Mouse (Mus musculus): Measurements from ENCODE around the gene Pnpla8. TPM values are rescaled to one million over a fixed set of nuclear protein-coding genes. Genes with fewer than 3 reads are reported as not detected.
A peak's percentile ranks its signal among the peaks of the same experiment; 100 is the strongest.
"Not testable (repeated sequence)": the region's sequence is repeated elsewhere in the genome, so short reads cannot be mapped to it uniquely, and the experiment has no call there.

The Pnpla8 gene
- polyA plus RNA-seq, 1 experiment: 4.6 TPM

GRCm38 (mm10) chr12:44269311-44269831, 48.2 kb downstream of the Pnpla8 start:
- no peak for TF ChIP-seq CTCF (IDR thresholded peaks at IDR 0.05; ENCODE audit: extremely low read depth, insufficient read depth, insufficient read length, insufficient replicate concordance)
- no peak for TF ChIP-seq POLR2A (IDR thresholded peaks at IDR 0.05; ENCODE audit: low read depth, low read length)
- Histone ChIP-seq H3K4me1 (ENCODE audit: control insufficient read depth, insufficient read depth, insufficient read length) (no peaks in the 10 kb centered on the region), H3K27ac (ENCODE audit: insufficient read depth, low read length) (peak overlapping the region; percentile 94), H3K36me3 (ENCODE audit: control insufficient read depth, insufficient read depth, low read length) (no peaks in the 10 kb centered on the region), H3K27me3 (ENCODE audit: control insufficient read depth, insufficient read depth, low read length) (no peaks in the 10 kb centered on the region), H3K4me3 (ENCODE audit: extremely low read depth, insufficient read depth, insufficient read length) (peak overlapping the region; percentile 81)
- WGBS: 1% methylated on average over 46 of the region's 46 CpGs
- peak in 1 of 2 experiments; percentile 61 for DNase-seq (ENCODE audit: low read depth in 1 of 2, low spot score in 2 of 2)

DNA sequence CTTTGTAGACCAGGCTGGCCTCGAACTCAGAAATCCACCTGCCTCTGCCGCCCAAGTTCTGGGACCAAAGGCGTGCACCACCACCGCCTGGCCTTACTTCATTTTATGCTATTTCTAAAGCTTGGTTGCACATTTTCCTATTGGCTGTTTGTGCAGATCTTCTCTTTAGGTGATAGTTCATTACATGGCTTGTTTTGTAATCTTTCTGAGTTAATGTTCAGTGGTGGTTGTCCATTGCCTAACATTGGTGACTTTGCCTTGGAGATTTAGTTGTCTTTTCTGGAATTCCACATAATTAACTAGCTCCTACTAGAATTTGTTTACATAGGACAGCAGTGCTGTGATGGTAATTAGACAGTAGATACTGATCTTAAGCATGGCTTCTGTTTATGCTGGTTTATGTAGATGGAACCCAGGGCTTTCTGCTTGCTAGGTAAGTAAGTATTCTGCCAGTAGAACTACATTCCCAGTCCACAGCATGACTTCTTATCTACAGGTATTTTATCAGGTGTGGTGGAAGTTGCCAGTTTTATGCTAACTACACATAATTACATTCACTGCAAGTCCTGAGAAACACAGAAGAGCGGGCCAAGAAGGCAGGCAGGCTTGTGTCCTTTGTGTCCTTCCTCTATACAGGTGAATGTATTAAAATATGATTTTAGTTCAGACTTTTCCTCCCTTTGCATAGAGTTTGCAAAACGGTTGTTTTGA, 53.1 kb downstream of the Pnpla8 start:
- no peak overlapping the region for H3K4me3 ChIP-seq (ENCODE audit: extremely low read depth, insufficient read depth, insufficient read length)
- DNase-seq (ENCODE audit: low read depth in 1 of 2, low spot score in 2 of 2): no peak
- no peaks in the 10 kb centered on the region for H3K27me3 ChIP-seq (ENCODE audit: control insufficient read depth, insufficient read depth, low read length)
- WGBS: 89% methylated on average over 6 of the region's 6 CpGs
- TF ChIP-seq POLR2A (IDR thresholded peaks at IDR 0.05; ENCODE audit: low read depth, low read length) (no peak), CTCF (IDR thresholded peaks at IDR 0.05; ENCODE audit: extremely low read depth, insufficient read depth, insufficient read length, insufficient replicate concordance) (no peak)
- no peaks in the 10 kb centered on the region for H3K36me3 ChIP-seq (ENCODE audit: control insufficient read depth, insufficient read depth, low read length)
- H3K27ac ChIP-seq (ENCODE audit: insufficient read depth, low read length): no peak overlapping the region
- H3K4me1 ChIP-seq (ENCODE audit: control insufficient read depth, insufficient read depth, insufficient read length): no peaks in the 10 kb centered on the region

- DNase-seq (ENCODE audit: low read depth in 1 of 2, low spot score in 2 of 2); H3K27me3 ChIP-seq (ENCODE audit: control insufficient read depth, insufficient read depth, low read length); H3K27ac ChIP-seq (ENCODE audit: insufficient read depth, low read length); H3K4me1 ChIP-seq (ENCODE audit: control insufficient read depth, insufficient read depth, insufficient read length); H3K4me3 ChIP-seq (ENCODE audit: extremely low read depth, insufficient read depth, insufficient read length); H3K36me3 ChIP-seq (ENCODE audit: control insufficient read depth, insufficient read depth, low read length): not testable (repeated sequence)
- WGBS: 72% methylated on average over 2 of the region's 2 CpGs
These were observed 59.0 kb downstream of the Pnpla8 start for GRCm38 (mm10) chr12:44280147-44280546.

GRCm38 (mm10) chr12:44281534-44281933, 60.4 kb downstream of the Pnpla8 start:
- Histone ChIP-seq H3K4me3 (ENCODE audit: extremely low read depth, insufficient read depth, insufficient read length) (no peak overlapping the region), H3K36me3 (ENCODE audit: control insufficient read depth, insufficient read depth, low read length) (peaks cover 3% of the 10 kb centered on the region; the same call in 1 of the 2 replicates), H3K27me3 (ENCODE audit: control insufficient read depth, insufficient read depth, low read length) (no peaks in the 10 kb centered on the region), H3K27ac (ENCODE audit: insufficient read depth, low read length) (no peak overlapping the region), H3K4me1 (ENCODE audit: control insufficient read depth, insufficient read depth, insufficient read length) (peaks cover 2% of the 10 kb centered on the region; the same call in 1 of the 2 replicates)
- TF ChIP-seq POLR2A (IDR thresholded peaks at IDR 0.05; ENCODE audit: low read depth, low read length) (no peak), CTCF (IDR thresholded peaks at IDR 0.05; ENCODE audit: extremely low read depth, insufficient read depth, insufficient read length, insufficient replicate concordance) (no peak)
- no peak for DNase-seq (ENCODE audit: low read depth in 1 of 2, low spot score in 2 of 2)
- WGBS: 92% methylated on average over 3 of the region's 3 CpGs

- Histone ChIP-seq H3K4me3 (ENCODE audit: extremely low read depth, insufficient read depth, insufficient read length) (no peak overlapping the region), H3K27me3 (ENCODE audit: control insufficient read depth, insufficient read depth, low read length) (no peaks in the 10 kb centered on the region), H3K27ac (ENCODE audit: insufficient read depth, low read length) (no peak overlapping the region), H3K4me1 (ENCODE audit: control insufficient read depth, insufficient read depth, insufficient read length) (peaks cover 2% of the 10 kb centered on the region; the same call in 1 of the 2 replicates), H3K36me3 (ENCODE audit: control insufficient read depth, insufficient read depth, low read length) (peaks cover 3% of the 10 kb centered on the region)
- no peak for TF ChIP-seq CTCF (IDR thresholded peaks at IDR 0.05; ENCODE audit: extremely low read depth, insufficient read depth, insufficient read length, insufficient replicate concordance)
- TF ChIP-seq POLR2A (IDR thresholded peaks at IDR 0.05; ENCODE audit: low read depth, low read length): no peak
- DNase-seq (ENCODE audit: low read depth in 1 of 2, low spot score in 2 of 2): no peak
- 25% methylated on average over 9 of the region's 9 CpGs for WGBS
These were observed 62.2 kb downstream of the Pnpla8 start for GRCm38 (mm10) chr12:44283378-44283777.

DNA sequence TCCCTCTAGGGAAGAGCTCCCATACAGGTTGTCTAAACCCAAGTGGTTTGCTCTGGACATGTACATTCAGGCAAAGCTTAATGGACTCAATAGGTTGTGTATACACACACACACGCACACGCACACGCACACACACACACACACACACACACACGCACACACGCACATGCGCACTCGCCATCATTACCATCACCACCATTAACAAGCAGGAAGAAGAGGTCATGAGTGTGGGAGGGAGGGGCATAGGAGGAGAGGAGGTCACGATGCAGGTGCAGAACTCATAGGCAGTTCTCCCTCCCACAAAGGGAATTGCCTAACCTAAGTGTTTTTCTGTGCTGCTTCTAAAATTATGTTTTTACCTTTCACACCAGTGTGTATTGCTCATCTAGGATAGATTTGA, 65.8 kb downstream of the Pnpla8 start:
- WGBS: 87% methylated on average over 8 of the region's 8 CpGs
- Histone ChIP-seq H3K4me1 (ENCODE audit: control insufficient read depth, insufficient read depth, insufficient read length) (peaks cover 2% of the 10 kb centered on the region; the same call in 1 of the 2 replicates), H3K4me3 (ENCODE audit: extremely low read depth, insufficient read depth, insufficient read length) (no peak overlapping the region), H3K27ac (ENCODE audit: insufficient read depth, low read length) (no peak overlapping the region), H3K27me3 (ENCODE audit: control insufficient read depth, insufficient read depth, low read length) (no peaks in the 10 kb centered on the region), H3K36me3 (ENCODE audit: control insufficient read depth, insufficient read depth, low read length) (peaks cover 8% of the 10 kb centered on the region)
- DNase-seq (ENCODE audit: low read depth in 1 of 2, low spot score in 2 of 2): no peak
- TF ChIP-seq CTCF (IDR thresholded peaks at IDR 0.05; ENCODE audit: extremely low read depth, insufficient read depth, insufficient read length, insufficient replicate concordance) (no peak), POLR2A (IDR thresholded peaks at IDR 0.05; ENCODE audit: low read depth, low read length) (no peak)

DNA sequence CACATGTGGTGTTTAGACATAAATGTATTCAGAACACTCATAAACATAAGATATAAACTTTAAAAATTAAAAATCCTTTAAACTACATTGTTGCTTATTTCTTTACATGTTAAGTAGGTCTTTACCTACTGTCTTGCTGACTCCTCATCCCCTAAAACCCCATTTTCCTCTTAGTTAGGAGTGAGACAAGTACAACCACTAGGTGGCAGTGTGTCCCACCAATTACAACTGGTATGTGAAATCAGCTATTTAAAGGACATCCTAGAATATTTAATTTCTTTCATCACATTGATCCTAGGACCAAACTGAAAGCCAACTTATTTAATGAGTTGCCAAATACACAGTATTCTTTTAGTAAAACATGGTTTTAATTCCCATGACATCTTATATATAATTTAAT, 71.1 kb downstream of the Pnpla8 start:
- peaks cover 8% of the 10 kb centered on the region for H3K36me3 ChIP-seq (ENCODE audit: control insufficient read depth, insufficient read depth, low read length)

More for the DNA sequence above, 71.1 kb downstream of the Pnpla8 start:
- peak; percentile 50 to 60 for DNase-seq (ENCODE audit: low read depth in 1 of 2, low spot score in 2 of 2)
- Histone ChIP-seq H3K27ac (ENCODE audit: insufficient read depth, low read length) (no peak overlapping the region), H3K4me1 (ENCODE audit: control insufficient read depth, insufficient read depth, insufficient read length) (no peaks in the 10 kb centered on the region), H3K27me3 (ENCODE audit: control insufficient read depth, insufficient read depth, low read length) (no peaks in the 10 kb centered on the region), H3K4me3 (ENCODE audit: extremely low read depth, insufficient read depth, insufficient read length) (no peak overlapping the region)
- no peak for TF ChIP-seq CTCF (IDR thresholded peaks at IDR 0.05; ENCODE audit: extremely low read depth, insufficient read depth, insufficient read length, insufficient replicate concordance)
- TF ChIP-seq POLR2A (IDR thresholded peaks at IDR 0.05; ENCODE audit: low read depth, low read length): no peak
